Mouse (Mus musculus): ENCODE measurements around the gene Tat. TPM values are rescaled to one million over a fixed set of nuclear protein-coding genes. Genes with fewer than 3 reads are reported as not detected.
A peak's percentile ranks its signal among the peaks of the same experiment; 100 is the strongest.

Tat gene
- polyA plus RNA-seq, 1 experiment from 2014 or later: not detected

GRCm38 (mm10) chr8:110004300-110004699 lies 14.1 kb downstream of the Tat start:
- no peaks in the 10 kb centered on the region for H3K36me3 ChIP-seq (ENCODE audit: insufficient read depth, low read length)
- H3K4me1 ChIP-seq (replicated peaks; ENCODE audit: insufficient read depth, low read length): no peaks in the 10 kb centered on the region
- WGBS: 69% methylated on average over 5 of the region's 5 CpGs
- no peak overlapping the region for H3K27ac ChIP-seq
- no peak overlapping the region for H3K9ac ChIP-seq (ENCODE audit: low read depth, low read length)
- H3K4me3 ChIP-seq (replicated peaks; ENCODE audit: low read depth, low read length): no peak overlapping the region
- no peak overlapping the region for H3K4me2 ChIP-seq (ENCODE audit: low read length)
- H3K27me3 ChIP-seq (ENCODE audit: insufficient read depth, low read length): no peaks in the 10 kb centered on the region
- ATAC-seq (replicated peaks; ENCODE audit: low FRiP score, low read depth): no peak
- no peak for DNase-seq (ENCODE audit: low spot score)
- TF ChIP-seq CTCF (IDR thresholded peaks at IDR 0.05; ENCODE audit: low read depth): no peak
- no peaks in the 10 kb centered on the region for H3K9me3 ChIP-seq (replicated peaks; ENCODE audit: low read length)

- Histone ChIP-seq H3K27me3 (ENCODE audit: insufficient read depth, low read length) (no peaks in the 10 kb centered on the region), H3K9ac (ENCODE audit: low read depth, low read length) (no peak overlapping the region), H3K9me3 (replicated peaks; ENCODE audit: low read length) (no peaks in the 10 kb centered on the region), H3K27ac (no peak overlapping the region), H3K4me3 (replicated peaks; ENCODE audit: low read depth, low read length) (no peak overlapping the region), H3K4me2 (ENCODE audit: low read length) (no peak overlapping the region), H3K36me3 (ENCODE audit: insufficient read depth, low read length) (no peaks in the 10 kb centered on the region), H3K4me1 (replicated peaks; ENCODE audit: insufficient read depth, low read length) (no peaks in the 10 kb centered on the region)
- TF ChIP-seq CTCF (IDR thresholded peaks at IDR 0.05; ENCODE audit: low read depth): no peak
- 64% methylated on average over 17 of the region's 17 CpGs for WGBS
- DNase-seq (ENCODE audit: low spot score) (peak; percentile 36), ATAC-seq (replicated peaks; ENCODE audit: low FRiP score, low read depth) (no peak; the same call in 1 of the 2 replicates)
These were observed 16.2 kb downstream of the Tat start for GRCm38 (mm10) chr8:110006312-110007023.

- TF ChIP-seq CTCF (IDR thresholded peaks at IDR 0.05; ENCODE audit: low read depth): no peak
- Histone ChIP-seq H3K27me3 (ENCODE audit: insufficient read depth, low read length) (no peaks in the 10 kb centered on the region), H3K4me2 (ENCODE audit: low read length) (no peak overlapping the region), H3K27ac (no peak overlapping the region), H3K9me3 (replicated peaks; ENCODE audit: low read length) (no peaks in the 10 kb centered on the region), H3K4me3 (replicated peaks; ENCODE audit: low read depth, low read length) (no peak overlapping the region), H3K9ac (ENCODE audit: low read depth, low read length) (no peak overlapping the region), H3K36me3 (ENCODE audit: insufficient read depth, low read length) (no peaks in the 10 kb centered on the region), H3K4me1 (replicated peaks; ENCODE audit: insufficient read depth, low read length) (no peaks in the 10 kb centered on the region)
- no peak for DNase-seq (ENCODE audit: low spot score)
- 81% methylated on average over 26 of the region's 26 CpGs for WGBS
- ATAC-seq (replicated peaks; ENCODE audit: low FRiP score, low read depth): no peak
These were observed 18.2 kb downstream of the Tat start for GRCm38 (mm10) chr8:110008228-110008994.

GRCm38 (mm10) chr8:110008995-110009446 lies 18.8 kb downstream of the Tat start:
- no peak overlapping the region for H3K4me3 ChIP-seq (replicated peaks; ENCODE audit: low read depth, low read length)
- no peaks in the 10 kb centered on the region for H3K27me3 ChIP-seq (ENCODE audit: insufficient read depth, low read length)
- 75% methylated on average over 8 of the region's 8 CpGs for WGBS
- H3K27ac ChIP-seq: no peak overlapping the region
- no peaks in the 10 kb centered on the region for H3K4me1 ChIP-seq (replicated peaks; ENCODE audit: insufficient read depth, low read length)
- no peaks in the 10 kb centered on the region for H3K9me3 ChIP-seq (replicated peaks; ENCODE audit: low read length)
- no peak overlapping the region for H3K4me2 ChIP-seq (ENCODE audit: low read length)
- H3K36me3 ChIP-seq (ENCODE audit: insufficient read depth, low read length): no peaks in the 10 kb centered on the region
- no peak overlapping the region for H3K9ac ChIP-seq (ENCODE audit: low read depth, low read length)
- no peak for ATAC-seq (replicated peaks; ENCODE audit: low FRiP score, low read depth)
- no peak for TF ChIP-seq CTCF (IDR thresholded peaks at IDR 0.05; ENCODE audit: low read depth)
- no peak for DNase-seq (ENCODE audit: low spot score)

GRCm38 (mm10) chr8:110010868-110011267 lies 20.6 kb downstream of the Tat start:
- 36% methylated on average over 5 of the region's 5 CpGs for WGBS
- Histone ChIP-seq H3K27ac (no peak overlapping the region), H3K27me3 (ENCODE audit: insufficient read depth, low read length) (no peaks in the 10 kb centered on the region), H3K9ac (ENCODE audit: low read depth, low read length) (no peak overlapping the region), H3K4me1 (replicated peaks; ENCODE audit: insufficient read depth, low read length) (no peaks in the 10 kb centered on the region), H3K36me3 (ENCODE audit: insufficient read depth, low read length) (no peaks in the 10 kb centered on the region), H3K4me2 (ENCODE audit: low read length) (no peak overlapping the region), H3K4me3 (replicated peaks; ENCODE audit: low read depth, low read length) (no peak overlapping the region), H3K9me3 (replicated peaks; ENCODE audit: low read length) (no peaks in the 10 kb centered on the region)
- peak; percentile 82 for TF ChIP-seq CTCF (IDR thresholded peaks at IDR 0.05; ENCODE audit: low read depth)
- DNase-seq (ENCODE audit: low spot score): peak; percentile 66
- ATAC-seq (replicated peaks; ENCODE audit: low FRiP score, low read depth): no peak

- no peaks in the 10 kb centered on the region for H3K4me1 ChIP-seq (replicated peaks; ENCODE audit: insufficient read depth, low read length)
- ATAC-seq (replicated peaks; ENCODE audit: low FRiP score, low read depth) (no peak), DNase-seq (ENCODE audit: low spot score) (peak; percentile 59)
- no peak overlapping the region for H3K9ac ChIP-seq (ENCODE audit: low read depth, low read length)
- H3K4me3 ChIP-seq (replicated peaks; ENCODE audit: low read depth, low read length): no peak overlapping the region
- no peak overlapping the region for H3K4me2 ChIP-seq (ENCODE audit: low read length)
- H3K27me3 ChIP-seq (ENCODE audit: insufficient read depth, low read length): no peaks in the 10 kb centered on the region
- 58% methylated on average over 6 of the region's 6 CpGs for WGBS
- no peaks in the 10 kb centered on the region for H3K36me3 ChIP-seq (ENCODE audit: insufficient read depth, low read length)
- TF ChIP-seq CTCF (IDR thresholded peaks at IDR 0.05; ENCODE audit: low read depth): no peak
- no peak overlapping the region for H3K27ac ChIP-seq
- no peaks in the 10 kb centered on the region for H3K9me3 ChIP-seq (replicated peaks; ENCODE audit: low read length)
These were observed 31.8 kb downstream of the Tat start for GRCm38 (mm10) chr8:110022081-110022480.

All from kidney, postnatal 0 days (tissue).